Mouse (Mus musculus) midbrain, postnatal 0 days (tissue): ENCODE results near the gene Sp140. TPM values are rescaled to one million over a fixed set of nuclear protein-coding genes. Genes with fewer than 3 reads are reported as not detected.

Experiments used
- ATAC-seq: fragments of 200-750 bp; cut with Nextera tagmentation; 2 replicates; pipeline ENCODE4 v1.8.0; 2017; ENCODE audit warnings: moderate number of reproducible peaks, mild to moderate bottlenecking, moderate TSS enrichment, moderate library complexity; ENCODE audit not compliant: low FRiP score
- DNase-seq: peaks from one replicate; pipeline ENCODE4 v3.0.0-alpha.2; 2015; ENCODE audit warnings: low spot score
- H3K27ac ChIP-seq: fragments of 300-500 bp; sonication (generic); 2 replicates; pipeline ENCODE4 v1.5.1; 2014; ENCODE audit warnings: low read depth, mild to moderate bottlenecking, low read length, mixed read lengths
- H3K27me3 ChIP-seq: fragments of 300-500 bp; sonication (generic); 2 replicates; pipeline ENCODE4 v1.6.1; 2014; ENCODE audit warnings: low read length, control low read depth, mixed read lengths; ENCODE audit not compliant: insufficient read depth
- H3K36me3 ChIP-seq: fragments of 300-500 bp; sonication (generic); 2 replicates; pipeline ENCODE4 v1.6.1; 2014; ENCODE audit warnings: low read length, control low read depth, mixed read lengths; ENCODE audit not compliant: insufficient read depth
- H3K4me1 ChIP-seq: fragments of 300-500 bp; sonication (generic); 2 replicates; pipeline ENCODE4 v1.6.1; 2014; ENCODE audit warnings: mild to moderate bottlenecking, control low read depth, antibody characterized with exemption, low read length, mixed read lengths; ENCODE audit not compliant: insufficient read depth
- H3K4me2 ChIP-seq: fragments of 300-500 bp; sonication (generic); 2 replicates; pipeline ENCODE4 v1.6.1; 2014; ENCODE audit warnings: low read depth, mild to moderate bottlenecking, low read length, mixed read lengths; ENCODE audit not compliant: poor library complexity, severe bottlenecking
- H3K4me3 ChIP-seq: fragments of 300-500 bp; sonication (generic); 2 replicates; pipeline ENCODE4 v1.5.1; 2014; ENCODE audit warnings: low read depth, mild to moderate bottlenecking, low read length, moderate library complexity
- H3K9ac ChIP-seq: fragments of 300-500 bp; sonication (generic); replicated peaks from 2 replicates; pipeline ENCODE4 v1.6.1; 2014; ENCODE audit warnings: mild to moderate bottlenecking, low read length, moderate library complexity, mixed read lengths; ENCODE audit not compliant: poor library complexity, severe bottlenecking
- H3K9me3 ChIP-seq: fragments of 300-500 bp; sonication (generic); 2 replicates; pipeline ENCODE4 v1.6.1; 2016; ENCODE audit warnings: low read length, control low read depth
- CTCF ChIP-seq: IDR thresholded peaks from 2 replicates; pipeline ENCODE4 v1.5.1; 2016; ENCODE audit warnings: antibody characterized with exemption, mild to moderate bottlenecking
- WGBS: fragments of 180-500 bp; shearing (Covaris S2); extraction: QIAGEN DNeasy Blood & Tissue Kit; methylation state at CpG from one replicate; pipeline ENCODE4 v1.1.7; 2014; 5-methylcytosine and 5-hydroxymethylcytosine counted together
- polyA plus RNA-seq: library from polyadenylated mRNA; unstranded; fragments of >200 nt; fragmentation: Nextera tagmentation; extraction: Ambion mirVana; gene quantifications from 2 replicates; pipeline ENCODE4 v1.2.1, GENCODE M21; 2015
- total RNA-seq: library from RNA; depleted of rRNA; stranded (reverse); fragments of >200 nt; gene quantifications from 2 replicates; pipeline ENCODE4 v1.2.3, GENCODE M21; 2014

Gene Sp140
- total and polyA plus RNA-seq, 2 experiments from 2014 or later = 0.38 to 0.49 TPM

DNA sequence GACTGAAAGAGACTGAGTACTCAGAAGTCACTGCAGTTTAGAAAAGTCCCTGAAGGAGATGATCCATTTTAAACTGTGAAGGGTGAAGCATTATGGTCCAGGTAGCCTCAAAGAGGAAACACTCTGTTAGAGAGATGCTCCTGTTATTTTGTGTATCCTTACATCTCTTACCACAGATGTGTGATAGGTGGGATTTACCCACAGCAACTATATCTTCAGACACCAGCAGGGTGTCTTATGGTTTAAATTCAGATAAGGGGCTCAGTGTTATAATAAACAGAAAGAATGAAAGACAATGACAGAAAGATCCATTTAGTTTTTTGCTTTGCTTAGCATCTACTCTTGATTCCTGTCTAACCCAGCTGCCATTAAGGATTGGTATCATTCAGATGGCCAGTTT lies 64.1 kb downstream of the Sp140 start:
- Histone ChIP-seq H3K36me3 (no peaks in the 10 kb centered on the region), H3K4me2 (no peak overlapping the region), H3K9ac (no peak overlapping the region), H3K9me3 (no peaks in the 10 kb centered on the region), H3K4me3 (no peak overlapping the region), H3K27me3 (no peaks in the 10 kb centered on the region), H3K4me1 (no peaks in the 10 kb centered on the region), H3K27ac (no peak overlapping the region)
- TF ChIP-seq CTCF = no peak
- ATAC-seq (no peak), DNase-seq (no peak)

DNA sequence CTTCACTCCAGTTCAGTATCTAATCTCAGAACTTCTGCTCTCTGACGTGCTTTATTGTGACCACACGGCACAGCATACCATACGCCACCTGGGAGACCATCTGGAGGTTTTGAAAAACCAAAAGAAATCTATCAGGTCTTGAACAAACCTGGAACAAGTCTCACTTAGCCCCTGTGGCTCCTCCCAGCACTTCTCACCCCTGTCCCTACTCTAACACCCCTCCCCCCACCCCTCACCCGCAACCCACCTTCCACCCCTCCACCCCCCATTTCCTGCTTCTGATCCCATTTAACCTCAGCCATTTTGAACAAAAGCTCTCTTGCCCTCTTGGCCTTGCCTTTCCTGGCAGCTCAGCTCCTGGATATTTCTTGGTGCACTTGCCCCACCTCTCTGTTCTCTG lies 80.0 kb downstream of the Sp140 start:
- 62% methylated on average over 4 of the region's 4 CpGs for WGBS
- H3K9ac ChIP-seq = no peak overlapping the region
- H3K4me1 ChIP-seq = no peaks in the 10 kb centered on the region
- no peak for TF ChIP-seq CTCF
- no peak overlapping the region for H3K27ac ChIP-seq
- no peak for ATAC-seq
- no peak overlapping the region for H3K4me3 ChIP-seq
- no peaks in the 10 kb centered on the region for H3K27me3 ChIP-seq
- no peaks in the 10 kb centered on the region for H3K9me3 ChIP-seq
- no peak overlapping the region for H3K4me2 ChIP-seq
- no peak for DNase-seq
- no peaks in the 10 kb centered on the region for H3K36me3 ChIP-seq

GRCm38 (mm10) chr1:85686666-85687065 lies 86.5 kb downstream of the Sp140 start:
- ATAC-seq = no peak
- Histone ChIP-seq H3K36me3 (no peaks in the 10 kb centered on the region), H3K4me3 (no peak overlapping the region), H3K27ac (no peak overlapping the region), H3K4me2 (no peak overlapping the region), H3K4me1 (no peaks in the 10 kb centered on the region), H3K27me3 (no peaks in the 10 kb centered on the region), H3K9me3 (no peaks in the 10 kb centered on the region), H3K9ac (no peak overlapping the region)
- no peak for TF ChIP-seq CTCF
- DNase-seq = no peak
- 77% methylated on average over 5 of the region's 5 CpGs for WGBS

DNA sequence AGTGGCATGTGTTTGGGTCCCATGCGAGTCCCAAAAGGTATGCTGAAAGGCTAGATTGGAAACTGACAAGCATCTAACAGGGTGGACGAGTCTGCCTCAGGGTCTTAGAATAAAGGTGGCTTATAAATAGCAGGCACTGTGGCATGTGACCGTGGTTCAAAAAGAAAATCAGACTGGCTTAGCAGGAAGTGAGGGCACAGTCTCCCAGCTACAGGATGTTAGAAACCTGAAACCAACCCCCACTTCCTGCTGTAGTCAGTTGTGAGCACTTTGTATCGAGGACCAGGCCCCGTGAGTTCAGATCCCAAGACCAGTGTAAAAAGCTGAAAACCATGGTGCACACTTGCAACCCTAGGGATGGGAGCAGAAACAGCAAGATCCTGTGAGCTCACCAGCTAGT lies 87.2 kb downstream of the Sp140 start:
- Histone ChIP-seq H3K9me3 (no peaks in the 10 kb centered on the region), H3K4me3 (no peak overlapping the region), H3K4me1 (no peaks in the 10 kb centered on the region), H3K27me3 (no peaks in the 10 kb centered on the region), H3K9ac (no peak overlapping the region), H3K27ac (no peak overlapping the region), H3K4me2 (no peak overlapping the region), H3K36me3 (no peaks in the 10 kb centered on the region)
- ATAC-seq = no peak
- 73% methylated on average over 5 of the region's 5 CpGs for WGBS
- no peak for TF ChIP-seq CTCF
- DNase-seq = no peak

DNA sequence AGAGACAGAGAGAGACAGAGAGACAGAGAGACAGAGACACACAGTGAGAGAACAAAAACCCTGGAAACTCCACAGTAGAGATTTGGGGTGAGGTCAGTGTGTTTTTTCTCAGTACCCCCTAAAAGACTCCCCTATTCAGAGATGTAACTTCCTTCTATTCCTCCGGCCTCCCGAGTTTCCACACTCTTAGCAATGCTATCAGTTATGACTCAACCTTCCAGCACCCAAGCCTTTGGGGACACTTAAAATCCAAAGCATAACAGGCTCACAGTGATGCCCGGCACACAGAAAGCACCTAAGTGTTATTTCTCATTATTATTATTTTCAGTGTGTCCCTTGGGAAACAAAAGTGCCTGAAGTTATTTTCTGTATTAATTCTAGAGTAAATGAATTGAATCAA lies 90.4 kb downstream of the Sp140 start:
- 89% methylated on average over 3 of the region's 3 CpGs for WGBS
- ATAC-seq = no peak
- no peaks in the 10 kb centered on the region for H3K36me3 ChIP-seq

DNA sequence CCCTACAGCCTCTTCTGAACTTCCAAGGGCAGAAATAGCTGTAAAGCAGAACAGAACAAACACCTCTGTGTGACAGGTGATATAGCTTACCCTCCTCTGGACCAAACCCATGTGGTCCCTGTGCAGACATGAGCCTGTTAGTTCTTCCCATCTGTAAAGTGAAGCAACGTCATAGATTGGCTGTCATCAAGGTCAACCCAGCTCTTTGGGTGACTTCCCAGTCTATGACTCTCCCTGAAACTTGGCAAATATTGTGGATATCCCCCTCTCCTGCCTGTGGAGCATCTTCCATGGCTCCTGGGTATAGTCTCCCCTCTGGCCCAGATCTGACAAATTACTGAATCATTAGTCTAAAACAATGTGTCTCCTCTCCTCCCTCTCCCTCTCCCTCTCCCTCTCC lies 92.1 kb downstream of the Sp140 start:
- WGBS = 87% methylated on average over 1 of the region's 1 CpGs

More for the DNA sequence above, 90.4 kb downstream of the Sp140 start:
- H3K4me3 ChIP-seq = no peak overlapping the region
- no peak for DNase-seq
- H3K27me3 ChIP-seq = no peaks in the 10 kb centered on the region
- H3K4me2 ChIP-seq = no peak overlapping the region
- TF ChIP-seq CTCF = no peak
- H3K27ac ChIP-seq = no peak overlapping the region
- no peaks in the 10 kb centered on the region for H3K9me3 ChIP-seq
- H3K4me1 ChIP-seq = no peaks in the 10 kb centered on the region
- no peak overlapping the region for H3K9ac ChIP-seq

More for the DNA sequence above, 92.1 kb downstream of the Sp140 start:
- Histone ChIP-seq H3K27ac (no peak overlapping the region), H3K4me1 (no peaks in the 10 kb centered on the region), H3K27me3 (no peaks in the 10 kb centered on the region), H3K36me3 (no peaks in the 10 kb centered on the region), H3K4me3 (no peak overlapping the region), H3K9me3 (no peaks in the 10 kb centered on the region), H3K4me2 (no peak overlapping the region), H3K9ac (no peak overlapping the region)
- no peak for TF ChIP-seq CTCF
- ATAC-seq (no peak), DNase-seq (no peak)
